Mouse (Mus musculus): ENCODE measurements around the gene Npff. TPM values are rescaled to one million over a fixed set of nuclear protein-coding genes. Genes with fewer than 3 reads are reported as not detected.

The Npff gene
- polyA plus RNA-seq, 1 experiment, result 0.84 TPM

GRCm38 (mm10) chr15:102527936-102528335 is 3.2 kb upstream of the Npff start:
- Histone ChIP-seq H3K4me2 (ENCODE audit: low read depth) (no peak overlapping the region), H3K27me3 (ENCODE audit: control insufficient read depth, insufficient read depth, insufficient read length) (no peaks in the 10 kb centered on the region), H3K4me3 (no peak overlapping the region), H3ac (ENCODE audit: control insufficient read depth, insufficient read length) (no peak overlapping the region), H3K79me2 (ENCODE audit: control insufficient read depth, insufficient read depth) (no peaks in the 10 kb centered on the region), H3K36me3 (ENCODE audit: control insufficient read depth, insufficient read depth) (peaks cover 61% of the 10 kb centered on the region)
- no peak for TF ChIP-seq MYOG (IDR thresholded peaks at IDR 0.05; ENCODE audit: control insufficient read depth in 1 of 3, insufficient read depth in 1 of 3, insufficient read length in 2 of 3, low read depth in 2 of 3)

GRCm38 (mm10) chr15:102526111-102527002 is 1.6 kb upstream of the Npff start:
- Histone ChIP-seq H3K36me3 (ENCODE audit: control insufficient read depth, insufficient read depth) (peaks cover 58% of the 10 kb centered on the region), H3K79me2 (ENCODE audit: control insufficient read depth, insufficient read depth) (peaks cover 2% of the 10 kb centered on the region), H3K4me3 (no peak overlapping the region), H3K4me2 (ENCODE audit: low read depth) (no peak overlapping the region), H3ac (ENCODE audit: control insufficient read depth, insufficient read length) (no peak overlapping the region), H3K27me3 (ENCODE audit: control insufficient read depth, insufficient read depth, insufficient read length) (no peaks in the 10 kb centered on the region)
- peak; percentile 59 for TF ChIP-seq POLR2AphosphoS2 (IDR thresholded peaks at IDR 0.05; ENCODE audit: insufficient read length, low read depth)
- TF ChIP-seq SRF (IDR thresholded peaks at IDR 0.05; ENCODE audit: control insufficient read depth, insufficient read length, low read depth), result no peak

GRCm38 (mm10) chr15:102521480-102521879 is 3.3 kb downstream of the Npff start:
- Histone ChIP-seq H3K4me2 (ENCODE audit: low read depth) (no peak overlapping the region), H3K36me3 (ENCODE audit: control insufficient read depth, insufficient read depth) (peaks cover 20% of the 10 kb centered on the region), H3K27me3 (ENCODE audit: control insufficient read depth, insufficient read depth, insufficient read length) (no peaks in the 10 kb centered on the region), H3K79me2 (ENCODE audit: control insufficient read depth, insufficient read depth) (peaks cover 29% of the 10 kb centered on the region), H3ac (ENCODE audit: control insufficient read depth, insufficient read length) (no peak overlapping the region), H3K4me3 (no peak overlapping the region)
- TF ChIP-seq POLR2AphosphoS2 (IDR thresholded peaks at IDR 0.05; ENCODE audit: insufficient read length, low read depth), result no peak
- no peak for TF ChIP-seq POLR2A (IDR thresholded peaks at IDR 0.05; ENCODE audit: insufficient read length, low read depth)
- no peak for TF ChIP-seq CEBPB (IDR thresholded peaks at IDR 0.05; ENCODE audit: insufficient read depth, poor library complexity, severe bottlenecking)
- no peak for TF ChIP-seq MYOG (IDR thresholded peaks at IDR 0.05; ENCODE audit: control insufficient read depth in 1 of 3, insufficient read depth in 1 of 3, insufficient read length in 2 of 3, low read depth in 2 of 3)
- no peak for TF ChIP-seq REST (IDR thresholded peaks at IDR 0.05; ENCODE audit: insufficient read depth, insufficient read length)
- TF ChIP-seq MAX (IDR thresholded peaks at IDR 0.05; ENCODE audit: low read depth), result no peak
- no peak for TF ChIP-seq MYOD1 (IDR thresholded peaks at IDR 0.05; ENCODE audit: control insufficient read depth in 1 of 3, insufficient read length in 2 of 3, low read depth in 2 of 3)

GRCm38 (mm10) chr15:102520416-102520815 is 4.3 kb downstream of the Npff start:
- H3K4me3 ChIP-seq, result no peak overlapping the region
- no peaks in the 10 kb centered on the region for H3K27me3 ChIP-seq (ENCODE audit: control insufficient read depth, insufficient read depth, insufficient read length)
- peak overlapping the region; percentile 94 for H3K4me2 ChIP-seq (ENCODE audit: low read depth)
- peaks cover 29% of the 10 kb centered on the region for H3K79me2 ChIP-seq (ENCODE audit: control insufficient read depth, insufficient read depth)
- peaks cover 12% of the 10 kb centered on the region for H3K36me3 ChIP-seq (ENCODE audit: control insufficient read depth, insufficient read depth)
- TF ChIP-seq MYOG (IDR thresholded peaks at IDR 0.05; ENCODE audit: control insufficient read depth in 1 of 3, insufficient read depth in 1 of 3, insufficient read length in 2 of 3, low read depth in 2 of 3) (no peak), POLR2A (IDR thresholded peaks at IDR 0.05; ENCODE audit: insufficient read length, low read depth) (no peak), POLR2AphosphoS2 (IDR thresholded peaks at IDR 0.05; ENCODE audit: insufficient read length, low read depth) (no peak), REST (IDR thresholded peaks at IDR 0.05; ENCODE audit: insufficient read depth, insufficient read length) (no peak)
- no peak overlapping the region for H3ac ChIP-seq (ENCODE audit: control insufficient read depth, insufficient read length)

- no peaks in the 10 kb centered on the region for H3K27me3 ChIP-seq (ENCODE audit: control insufficient read depth, insufficient read depth, insufficient read length)
- TF ChIP-seq POLR2AphosphoS2 (IDR thresholded peaks at IDR 0.05; ENCODE audit: insufficient read length, low read depth) (no peak), POLR2A (IDR thresholded peaks at IDR 0.05; ENCODE audit: insufficient read length, low read depth) (no peak), MAX (IDR thresholded peaks at IDR 0.05; ENCODE audit: low read depth) (no peak)
Observed at GRCm38 (mm10) chr15:102519211-102520141, 5.3 kb downstream of the Npff start.

GRCm38 (mm10) chr15:102518859-102519201 is 5.9 kb downstream of the Npff start:
- H3K36me3 ChIP-seq (ENCODE audit: control insufficient read depth, insufficient read depth), result peaks cover 10% of the 10 kb centered on the region
- H3K27me3 ChIP-seq (ENCODE audit: control insufficient read depth, insufficient read depth, insufficient read length), result no peaks in the 10 kb centered on the region
- H3K4me3 ChIP-seq, result peak overlapping the region; percentile 56
- H3K79me2 ChIP-seq (ENCODE audit: control insufficient read depth, insufficient read depth), result peaks cover 29% of the 10 kb centered on the region
- peak overlapping the region; percentile 94 for H3K4me2 ChIP-seq (ENCODE audit: low read depth)
- peak overlapping the region; percentile 37 for H3ac ChIP-seq (ENCODE audit: control insufficient read depth, insufficient read length)
- no peak for TF ChIP-seq MYOD1 (IDR thresholded peaks at IDR 0.05; ENCODE audit: control insufficient read depth in 1 of 3, insufficient read length in 2 of 3, low read depth in 2 of 3)
- no peak for TF ChIP-seq SRF (IDR thresholded peaks at IDR 0.05; ENCODE audit: control insufficient read depth, insufficient read length, low read depth)

More at GRCm38 (mm10) chr15:102519211-102520141, 5.3 kb downstream of the Npff start:
- Histone ChIP-seq H3K79me2 (ENCODE audit: control insufficient read depth, insufficient read depth) (peaks cover 29% of the 10 kb centered on the region), H3ac (ENCODE audit: control insufficient read depth, insufficient read length) (peak overlapping the region; percentile 37), H3K36me3 (ENCODE audit: control insufficient read depth, insufficient read depth) (peaks cover 10% of the 10 kb centered on the region), H3K4me3 (peak overlapping the region; percentile 56), H3K4me2 (ENCODE audit: low read depth) (peak overlapping the region; percentile 94)
